Mouse (Mus musculus) cerebellum, adult (tissue): ENCODE data around the gene 4931406C07Rik.

ENCODE experiments used
- ATAC-seq: cut with Nextera tagmentation; 2 replicates; pipeline ENCODE4 v1.9.2; 2017; ENCODE audit warnings: mild to moderate bottlenecking, moderate library complexity, mixed read lengths; ENCODE audit not compliant: insufficient number of reproducible peaks, low FRiP score, low TSS enrichment

Gene 4931406C07Rik

GRCm38 (mm10) chr9:15297112-15297511 lies 9.1 kb downstream of the 4931406C07Rik start:
- no peak for ATAC-seq

- ATAC-seq: no peak
Observed at GRCm38 (mm10) chr9:15289251-15289650, 17.0 kb downstream of the 4931406C07Rik start.

GRCm38 (mm10) chr9:15288402-15288801 lies 17.8 kb downstream of the 4931406C07Rik start:
- ATAC-seq: no peak

- ATAC-seq: no peak
Observed at GRCm38 (mm10) chr9:15287846-15288245, 18.4 kb downstream of the 4931406C07Rik start.

- ATAC-seq: no peak
Observed at GRCm38 (mm10) chr9:15285443-15285842, 20.8 kb downstream of the 4931406C07Rik start.

- ATAC-seq: no peak
Observed at GRCm38 (mm10) chr9:15280491-15280879, 25.8 kb downstream of the 4931406C07Rik start.

- peak; percentile 94 for ATAC-seq
Observed at GRCm38 (mm10) chr9:15279649-15280490, 26.4 kb downstream of the 4931406C07Rik start, which contains the start of gene Med17. Gene Med17, minus strand, starts transcription at chr9:15279931.

GRCm38 (mm10) chr9:15279139-15279648 lies 27.1 kb downstream of the 4931406C07Rik start:
- no peak for ATAC-seq

- ATAC-seq: no peak
Observed at GRCm38 (mm10) chr9:15278343-15278742, 27.9 kb downstream of the 4931406C07Rik start.

- ATAC-seq: no peak
Observed at GRCm38 (mm10) chr9:15276855-15277254, 29.4 kb downstream of the 4931406C07Rik start.

- no peak for ATAC-seq
Observed at GRCm38 (mm10) chr9:15273981-15274380, 32.3 kb downstream of the 4931406C07Rik start.

GRCm38 (mm10) chr9:15263487-15263886 lies 42.8 kb downstream of the 4931406C07Rik start:
- ATAC-seq: peak; percentile 78; the same call in 1 of the 2 replicates

GRCm38 (mm10) chr9:15261980-15262379 lies 44.3 kb downstream of the 4931406C07Rik start:
- ATAC-seq: no peak

- no peak for ATAC-seq
Observed at GRCm38 (mm10) chr9:15256214-15256613, 50.0 kb downstream of the 4931406C07Rik start.

GRCm38 (mm10) chr9:15254501-15254900 lies 51.7 kb downstream of the 4931406C07Rik start:
- ATAC-seq: no peak

GRCm38 (mm10) chr9:15252196-15252595 lies 54.1 kb downstream of the 4931406C07Rik start:
- ATAC-seq: no peak

GRCm38 (mm10) chr9:15250376-15250775 lies 55.9 kb downstream of the 4931406C07Rik start:
- no peak for ATAC-seq

- ATAC-seq: no peak
Observed at GRCm38 (mm10) chr9:15245319-15246075, 60.8 kb downstream of the 4931406C07Rik start.

GRCm38 (mm10) chr9:15242130-15242529 lies 64.1 kb downstream of the 4931406C07Rik start:
- no peak for ATAC-seq

GRCm38 (mm10) chr9:15241596-15241939 lies 64.7 kb downstream of the 4931406C07Rik start:
- ATAC-seq: no peak
